Mouse (Mus musculus): ENCODE measurements around the gene 1110059G10Rik.

Gene 1110059G10Rik

GRCm38 (mm10) chr9:122950643-122951475, at the start of gene 1110059G10Rik, which contains the start of gene Kif15:
Gene 1110059G10Rik (minus strand): TSS chr9:122951000.
Gene Kif15 (plus strand): TSS chr9:122951046.
- peak; percentile 86 for DNase-seq (ENCODE audit: extremely low read depth, low read depth)

GRCm38 (mm10) chr9:122999193-122999586, 48.4 kb upstream of the 1110059G10Rik start:
- no peak for DNase-seq (ENCODE audit: extremely low read depth, low read depth)

- DNase-seq (ENCODE audit: extremely low read depth, low read depth), result no peak
These were observed 47.8 kb upstream of the 1110059G10Rik start for GRCm38 (mm10) chr9:122998406-122999192.

GRCm38 (mm10) chr9:122928915-122929314, 21.9 kb downstream of the 1110059G10Rik start:
- DNase-seq (ENCODE audit: extremely low read depth, low read depth), result no peak

- no peak for DNase-seq (ENCODE audit: extremely low read depth, low read depth)
These were observed 27.8 kb downstream of the 1110059G10Rik start, which contains the start of gene Zfp105 for GRCm38 (mm10) chr9:122922936-122923381. Gene Zfp105 (plus strand): TSS chr9:122923072.

GRCm38 (mm10) chr9:122922436-122922835, 28.4 kb downstream of the 1110059G10Rik start:
- no peak for DNase-seq (ENCODE audit: extremely low read depth, low read depth)

- no peak for DNase-seq (ENCODE audit: extremely low read depth, low read depth)
These were observed 47.9 kb downstream of the 1110059G10Rik start for GRCm38 (mm10) chr9:122902717-122903535.

- DNase-seq (ENCODE audit: extremely low read depth, low read depth), result no peak
These were observed 49.8 kb downstream of the 1110059G10Rik start for GRCm38 (mm10) chr9:122901047-122901446.

All from MEL-GATA-1-ER (cell line).